Mouse (Mus musculus) cortical plate, adult 2 months (tissue): Measurements from ENCODE around the gene Gm42791. TPM values are rescaled to one million over a fixed set of nuclear protein-coding genes. Genes with fewer than 3 reads are reported as not detected.

Experiments
- H3K27ac ChIP-seq: fragments of 200-500 bp; 2 replicates; pipeline ENCODE4 v1.5.1; 2012; ENCODE audit warnings: low read length, control low read depth, inconsistent platforms; ENCODE audit not compliant: insufficient read depth
- H3K4me1 ChIP-seq: fragments of 200-500 bp; 2 replicates; pipeline ENCODE4 v1.6.1; 2011; ENCODE audit warnings: low read length; ENCODE audit not compliant: control insufficient read depth, insufficient read depth
- H3K4me3 ChIP-seq: fragments of 200-500 bp; 2 replicates; pipeline ENCODE4 v1.5.1; 2011; ENCODE audit warnings: mild to moderate bottlenecking, low read length, control low read depth; ENCODE audit not compliant: insufficient read depth
- CTCF ChIP-seq: fragments of 200-500 bp; IDR thresholded peaks from 2 replicates; pipeline ENCODE4 v1.5.1; 2011; ENCODE audit warnings: mild to moderate bottlenecking, control low read depth, low read length; ENCODE audit not compliant: insufficient read depth; ENCODE audit errors: extremely low read depth
- POLR2A ChIP-seq: fragments of 200-500 bp; IDR thresholded peaks from 2 replicates; pipeline ENCODE4 v1.6.1; 2011; ENCODE audit warnings: mild to moderate bottlenecking, low read length, control low read depth; ENCODE audit not compliant: insufficient read depth; ENCODE audit errors: extremely low read depth
- polyA plus RNA-seq: library from polyadenylated mRNA; depleted of rRNA; stranded (reverse); fragments of >200 nt; gene quantifications from 2 replicates; pipeline ENCODE4 v1.2.3, GENCODE M21; 2012; rRNA removed

The Gm42791 gene
- polyA plus RNA-seq, 1 experiment, result not detected

GRCm38 (mm10) chr5:148847032-148847431, 147.9 kb downstream of the Gm42791 start:
- Histone ChIP-seq H3K4me1 (no peaks in the 10 kb centered on the region), H3K4me3 (no peak overlapping the region), H3K27ac (no peak overlapping the region)
- TF ChIP-seq CTCF (no peak), POLR2A (no peak)

Other genes with a start within 250 kb of the Gm42791 start
- gene Katnal1, start 65.8 kb downstream of the Gm42791 start, polyA plus RNA-seq, result 42.9 and 43.1 TPM in 2 replicates
- 25.6 and 25.9 TPM in 2 replicates for gene Uspl1, start 189.2 kb upstream of the Gm42791 start, polyA plus RNA-seq
- gene Hmgb1, start 189.3 kb upstream of the Gm42791 start, polyA plus RNA-seq, result 173 and 188 TPM in 2 replicates